Mouse (Mus musculus): ENCODE measurements around the gene Slc44a5.
"Not testable (repeated sequence)": the region's sequence is repeated elsewhere in the genome, so short reads cannot be mapped to it uniquely, and the experiment has no call there.

The Slc44a5 gene

DNA sequence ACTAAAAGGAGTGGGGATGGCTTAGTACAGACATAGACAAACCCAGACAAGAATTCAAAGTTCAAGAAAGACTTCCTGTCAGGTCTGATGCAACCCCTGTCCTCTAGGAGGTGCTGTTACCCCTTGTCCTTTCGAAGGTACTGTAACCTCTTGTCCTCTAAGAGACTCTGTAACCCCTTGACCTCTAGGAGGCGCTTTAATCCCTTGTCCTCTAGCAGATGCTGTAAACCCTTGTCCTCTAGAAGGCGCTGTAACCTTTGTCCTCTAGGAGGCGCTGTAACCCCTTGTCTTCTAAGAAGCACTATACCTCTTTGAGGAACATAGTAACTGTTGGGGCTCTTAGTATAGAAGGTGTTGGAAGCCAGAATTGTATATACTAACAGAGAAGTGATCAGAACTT lies 4.7 kb upstream of the Slc44a5 start:
- DNase-seq (ENCODE audit: low spot score in 2 of 2) = peak in 1 of 2 experiments; percentile 68

DNA sequence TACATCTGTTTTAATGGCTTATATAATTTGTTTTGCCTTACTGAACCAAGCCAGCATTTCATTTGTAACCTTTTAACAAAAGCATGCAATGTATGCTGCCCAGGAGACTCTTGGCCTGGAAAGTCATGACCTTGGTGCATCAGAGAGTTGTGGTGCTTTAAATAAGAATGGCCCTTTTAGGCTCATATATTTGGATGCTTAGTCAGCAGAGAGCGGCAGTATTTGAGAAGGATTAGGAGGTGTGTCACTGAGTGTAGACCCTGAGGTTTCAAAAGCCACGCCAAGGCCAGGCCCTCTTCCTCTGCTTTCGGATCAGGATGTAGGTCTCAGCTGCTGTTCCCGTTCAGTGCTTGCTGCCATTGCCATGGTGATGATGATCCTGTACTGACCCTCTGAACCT lies 3.8 kb upstream of the Slc44a5 start:
- no peak for DNase-seq (ENCODE audit: low spot score in 2 of 2)

DNA sequence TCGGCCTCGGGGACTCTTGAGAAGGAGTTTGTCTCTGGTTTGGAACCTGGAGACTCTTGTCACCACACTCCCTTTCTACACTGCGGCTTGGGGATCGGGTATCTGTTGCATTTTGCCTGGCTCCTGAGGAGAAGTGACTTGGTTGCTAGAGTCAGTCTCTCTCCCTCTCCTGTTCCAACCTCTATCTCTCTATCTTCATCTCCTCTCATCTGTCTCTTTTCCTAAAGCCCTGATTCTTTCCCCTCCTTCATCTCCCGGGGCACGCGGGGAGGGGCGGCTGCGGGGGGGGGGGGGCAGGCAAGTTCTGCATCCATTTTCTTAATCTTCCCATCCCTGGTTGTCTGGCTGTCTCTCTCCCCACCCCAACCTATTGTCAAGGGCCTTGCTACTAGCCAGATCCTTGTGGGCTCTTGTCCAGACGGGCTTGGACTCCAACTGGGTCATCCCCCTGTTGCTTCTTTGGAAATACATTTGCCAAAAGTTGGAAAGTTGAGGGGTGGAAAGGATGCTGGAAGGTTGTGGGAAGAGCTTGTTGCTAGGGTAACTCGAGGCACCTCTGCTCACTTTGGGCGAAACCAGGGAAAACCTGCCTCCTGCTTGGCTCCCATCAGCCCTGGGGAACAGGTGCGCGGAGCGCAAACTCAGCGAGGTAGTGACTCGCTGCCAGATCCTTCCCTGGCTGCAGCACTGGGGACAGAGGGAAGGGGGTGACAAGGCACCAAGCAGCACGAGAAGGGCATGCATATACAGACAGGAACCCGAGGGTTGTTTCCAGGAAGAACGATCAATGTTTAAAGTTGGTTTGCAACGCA lies 919 bp downstream of the Slc44a5 start:
- no peak for DNase-seq (ENCODE audit: low spot score in 2 of 2)

DNA sequence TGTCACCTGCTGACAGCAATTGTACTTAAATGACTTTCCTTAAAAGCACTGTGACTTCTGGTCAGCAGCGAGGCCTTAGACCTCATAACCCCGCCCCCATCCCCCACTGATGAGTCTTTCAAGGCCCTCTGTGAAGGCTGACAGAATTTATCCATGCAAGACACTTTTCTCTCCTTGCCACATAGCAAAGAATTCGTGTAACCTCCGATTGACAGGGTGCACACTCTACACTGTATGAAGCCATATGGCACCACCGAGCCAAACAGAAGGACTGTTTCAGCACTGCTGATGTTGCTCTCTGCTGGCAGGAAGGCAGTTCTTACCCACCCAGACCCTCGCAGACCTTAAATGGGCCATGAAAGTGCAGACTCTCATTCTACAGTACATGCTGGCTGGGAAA lies 1.8 kb downstream of the Slc44a5 start:
- DNase-seq (ENCODE audit: low spot score in 2 of 2) = no peak

DNA sequence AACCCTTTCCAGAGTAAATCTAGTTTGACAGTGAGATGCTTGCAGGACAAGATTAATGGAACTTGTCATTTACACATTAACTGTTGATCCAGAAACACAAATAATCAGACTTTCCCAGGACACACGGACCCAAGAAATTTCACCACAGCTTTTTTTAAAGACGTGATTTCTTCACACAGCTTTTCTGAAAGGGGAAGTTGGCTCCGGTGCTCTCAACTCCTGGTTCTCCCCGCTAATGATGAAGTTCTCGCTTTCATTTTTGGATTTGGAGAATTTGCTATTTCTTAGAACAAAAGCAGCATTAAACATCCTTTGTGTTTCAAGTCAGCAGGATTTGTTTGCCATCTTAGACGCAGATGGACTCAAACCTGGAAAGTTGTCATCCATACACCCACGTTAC lies 2.6 kb downstream of the Slc44a5 start:
- no peak for DNase-seq (ENCODE audit: low spot score in 2 of 2)

DNA sequence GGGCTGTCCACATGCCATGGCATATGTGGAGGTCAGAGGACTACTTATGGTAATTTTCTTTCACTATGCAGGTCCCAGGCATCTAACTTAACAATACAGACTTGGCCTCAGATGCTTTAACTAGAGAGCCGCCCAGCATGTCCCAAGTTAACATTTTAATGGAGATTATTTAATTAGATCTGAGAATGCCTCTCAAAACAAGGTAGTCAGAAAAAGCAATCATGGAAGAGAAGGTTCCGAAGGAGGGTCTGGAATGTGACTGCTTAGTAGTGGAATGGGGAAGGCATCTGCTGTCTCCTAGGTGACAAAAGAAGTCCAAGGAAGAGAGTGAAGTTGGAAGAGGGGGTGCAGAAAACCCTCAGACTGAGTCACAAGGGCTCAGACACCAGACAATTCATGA lies 7.4 kb downstream of the Slc44a5 start:
- no peak for DNase-seq (ENCODE audit: low spot score in 2 of 2)

DNA sequence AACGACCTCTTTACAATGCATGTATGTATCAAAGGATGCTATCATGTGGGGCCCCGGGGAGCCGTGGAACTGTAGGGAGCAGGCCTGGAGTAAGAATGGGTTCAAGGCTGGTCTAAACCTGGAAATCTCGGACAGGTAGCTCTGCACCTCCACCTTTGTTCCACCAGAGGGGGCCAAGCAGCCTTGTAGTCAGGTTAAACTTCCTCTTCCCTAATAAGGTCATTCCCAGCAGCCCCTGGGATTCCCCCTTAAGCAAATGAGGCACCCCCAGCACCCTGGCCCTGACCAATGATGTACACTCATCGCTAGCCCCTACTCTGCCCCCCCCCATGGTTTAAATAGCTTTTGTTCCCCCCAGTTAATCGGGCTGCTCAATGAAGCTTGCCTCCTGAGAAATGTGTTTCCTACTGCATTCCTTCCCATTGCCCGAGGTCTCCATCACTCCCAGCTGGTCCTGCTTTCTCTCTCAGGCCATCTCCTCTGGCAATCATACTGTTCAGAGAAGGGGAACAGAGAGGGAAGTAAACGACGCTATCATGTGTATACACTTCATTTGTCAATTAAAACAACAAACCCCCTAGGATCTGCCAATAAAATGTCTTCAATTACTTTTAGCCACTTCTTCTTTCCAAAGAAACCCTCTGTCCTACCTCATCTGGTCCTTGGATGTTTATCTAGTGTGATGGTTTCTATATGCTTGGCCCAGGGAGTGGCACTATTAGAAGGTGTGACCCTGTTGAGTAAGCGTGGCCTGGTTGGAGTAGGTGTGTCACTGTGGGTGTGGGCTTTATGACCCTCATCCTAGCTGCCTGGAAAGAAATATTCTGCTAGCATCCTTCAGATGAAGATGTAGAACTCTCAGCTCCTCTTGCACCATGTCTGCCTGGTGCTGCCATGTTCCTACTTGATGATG lies 11.4 kb downstream of the Slc44a5 start:
- DNase-seq (ENCODE audit: low spot score in 2 of 2) = peak in 1 of 2 experiments; percentile 34

DNA sequence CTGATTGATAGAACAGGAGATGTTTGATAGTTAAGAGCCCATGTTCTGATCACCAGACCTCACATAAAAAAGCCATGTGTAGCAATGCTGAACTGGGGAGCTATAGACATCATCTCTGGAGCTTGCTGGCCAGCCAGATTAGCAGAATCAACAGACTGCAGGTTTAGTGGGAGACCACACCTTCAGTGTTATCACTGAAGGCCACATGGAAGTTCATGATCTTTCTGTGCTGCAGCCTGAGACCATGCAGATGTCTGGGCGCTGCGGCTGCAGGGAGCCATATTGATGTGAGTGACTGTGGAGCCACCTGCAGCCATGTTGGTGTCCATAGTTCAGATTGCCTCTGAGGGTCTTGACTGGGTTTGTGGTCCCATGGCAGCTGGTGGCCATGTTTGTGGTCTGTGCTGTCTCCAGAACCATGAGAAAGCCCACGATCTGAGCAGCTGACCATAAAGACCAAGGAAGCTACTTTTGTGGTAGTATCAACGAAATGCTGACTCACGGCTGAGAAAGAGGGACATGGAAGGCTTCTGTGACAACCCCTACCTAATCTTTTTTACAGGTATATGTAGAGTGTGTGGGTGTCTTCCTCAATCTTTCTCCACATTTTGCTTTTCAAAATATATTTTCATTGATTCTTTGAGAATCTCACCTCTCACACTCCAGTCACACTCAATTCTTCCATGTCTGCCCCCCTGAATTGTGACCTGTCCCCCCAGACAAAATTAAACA lies 26.7 kb downstream of the Slc44a5 start:
- no peak for DNase-seq (ENCODE audit: low spot score in 2 of 2)

DNA sequence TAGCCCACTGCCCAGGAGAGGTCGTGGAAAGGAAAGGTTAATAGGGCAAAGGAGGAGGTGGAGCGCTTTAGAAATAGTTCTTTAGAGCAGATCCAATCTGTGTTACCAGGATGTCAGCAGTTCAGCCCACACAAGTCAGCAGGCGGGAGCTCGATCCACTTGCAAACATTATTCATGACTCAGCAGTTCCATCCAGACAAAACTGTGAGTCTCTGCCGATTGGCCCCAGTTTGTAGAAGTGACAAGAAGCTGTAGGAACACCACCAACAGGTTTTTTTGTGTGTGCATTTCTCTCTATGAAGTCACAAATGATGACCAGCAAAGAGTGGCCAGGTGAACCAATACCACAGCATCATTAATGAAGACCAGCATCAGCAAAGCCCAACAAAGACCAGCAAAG lies 28.1 kb downstream of the Slc44a5 start:
- DNase-seq (ENCODE audit: low spot score in 2 of 2) = no peak

DNA sequence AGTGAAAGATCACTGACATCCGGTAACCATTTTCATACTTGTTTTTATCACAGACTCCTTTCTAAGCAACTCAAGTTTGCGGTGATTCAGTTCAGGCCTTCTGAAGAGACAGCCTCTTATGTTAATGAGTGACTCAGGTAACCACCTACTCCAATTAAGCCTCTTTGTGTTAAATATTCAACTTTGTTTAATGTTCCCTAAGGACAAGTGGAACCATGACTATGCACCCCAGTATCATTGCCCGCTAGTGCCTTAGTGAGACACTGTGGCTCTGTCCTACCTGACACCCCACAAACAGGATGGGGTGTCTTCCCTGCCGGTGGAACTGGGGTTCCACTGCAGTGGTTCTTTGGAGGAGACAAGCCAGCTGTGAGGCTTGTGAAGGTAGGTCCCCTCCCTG lies 73.6 kb downstream of the Slc44a5 start:
- DNase-seq (ENCODE audit: low spot score in 2 of 2) = no peak

DNA sequence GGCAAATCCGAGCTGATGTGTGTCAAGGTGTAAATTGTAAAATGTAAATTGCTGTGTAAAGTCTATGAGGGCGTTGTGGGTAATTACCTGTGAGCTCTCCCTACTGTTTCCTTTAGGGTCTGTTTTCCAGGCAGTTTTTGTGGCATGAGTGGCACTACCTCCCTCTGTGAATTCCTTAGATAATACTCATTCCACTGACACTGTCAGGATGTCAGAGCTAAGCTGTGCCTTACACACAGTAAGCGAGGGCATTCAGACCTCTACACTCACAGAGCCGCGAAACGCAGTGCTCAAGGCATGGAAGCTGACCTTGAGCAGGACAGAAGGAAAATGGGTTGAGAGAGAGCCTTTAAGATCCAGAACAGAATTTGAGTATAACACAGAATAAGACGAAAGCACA lies 80.1 kb downstream of the Slc44a5 start:
- no peak for DNase-seq (ENCODE audit: low spot score in 2 of 2)

DNA sequence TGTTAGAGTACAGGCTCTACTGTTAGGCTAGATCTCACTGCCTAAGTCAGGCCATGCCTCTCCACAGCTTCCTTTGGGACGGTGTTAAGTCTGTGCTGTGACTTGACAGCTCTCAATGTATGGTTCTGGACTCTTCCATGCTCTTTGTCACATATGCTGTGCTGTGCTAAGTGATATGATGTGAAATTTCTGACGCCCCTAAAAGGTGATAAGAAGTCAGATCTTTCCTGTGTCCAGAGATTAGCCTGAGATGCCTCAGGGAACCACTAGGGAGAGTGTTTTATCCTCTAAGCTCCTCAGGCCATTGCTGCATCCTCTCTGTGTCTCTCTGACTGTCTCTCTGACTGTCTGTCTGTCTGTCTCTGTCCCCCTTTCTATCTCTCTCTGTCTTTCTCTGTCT lies 84.2 kb downstream of the Slc44a5 start:
- DNase-seq (ENCODE audit: low spot score in 2 of 2) = no peak

DNA sequence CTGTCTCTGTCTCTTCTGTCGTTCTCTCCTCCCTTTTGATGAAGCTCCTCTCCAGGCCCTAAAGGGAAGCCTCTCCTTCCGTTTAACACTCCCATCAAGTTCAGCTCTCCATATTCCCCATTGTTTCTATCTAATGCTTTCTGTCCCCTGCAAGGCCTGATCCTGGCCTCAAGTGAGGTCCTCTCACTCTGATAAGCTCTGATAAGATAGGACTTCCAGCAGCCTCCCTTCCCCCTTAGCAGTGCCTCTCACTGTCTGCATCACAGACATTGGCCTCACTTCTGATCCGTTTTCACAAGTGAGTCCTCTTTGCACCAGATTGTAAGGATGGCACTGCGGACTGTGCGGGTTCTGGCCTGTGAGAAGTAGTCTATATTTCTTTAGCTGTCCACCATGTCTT lies 85.0 kb downstream of the Slc44a5 start:
- no peak for DNase-seq (ENCODE audit: low spot score in 2 of 2)

DNA sequence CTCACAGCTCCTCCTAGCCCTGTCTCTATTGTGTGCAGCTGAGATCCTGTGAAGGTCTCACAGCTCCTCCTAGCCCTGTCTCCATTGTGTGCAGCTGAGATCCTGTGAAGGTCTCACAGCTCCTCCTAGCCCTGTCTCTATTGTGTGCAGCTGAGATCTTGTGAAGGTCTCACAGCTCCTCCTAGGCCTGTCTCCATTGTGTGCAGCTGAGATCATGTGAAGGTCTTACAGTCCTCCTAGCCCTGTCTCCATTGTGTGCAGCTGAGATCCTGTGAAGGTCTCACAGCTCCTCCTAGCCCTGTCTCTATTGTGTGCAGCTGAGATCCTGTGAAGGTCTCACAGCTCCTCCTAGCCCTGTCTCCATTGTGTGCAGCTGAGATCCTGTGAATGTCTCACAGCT lies 98.8 kb downstream of the Slc44a5 start:
- DNase-seq (ENCODE audit: low spot score in 2 of 2) = not testable (repeated sequence)

DNA sequence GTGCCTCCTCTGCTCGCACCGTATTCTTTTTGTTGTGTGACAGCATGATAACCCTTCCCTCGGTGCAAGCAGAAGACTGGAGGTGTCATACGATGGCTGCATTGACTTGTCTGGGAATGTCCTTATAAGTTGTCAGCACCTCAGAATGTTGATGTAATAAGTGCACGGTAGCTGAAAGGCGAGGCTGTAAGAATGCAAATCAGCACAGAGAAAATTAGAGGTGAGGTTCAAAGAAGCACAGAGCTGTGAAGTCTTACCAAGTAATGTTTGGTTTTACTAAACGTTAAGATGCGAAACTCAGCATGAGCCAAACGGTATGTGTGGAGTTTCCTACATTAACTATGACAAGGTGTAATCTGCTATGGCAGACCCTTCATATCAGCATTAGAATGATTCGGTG lies 102.5 kb downstream of the Slc44a5 start:
- DNase-seq (ENCODE audit: low spot score in 2 of 2) = no peak

DNA sequence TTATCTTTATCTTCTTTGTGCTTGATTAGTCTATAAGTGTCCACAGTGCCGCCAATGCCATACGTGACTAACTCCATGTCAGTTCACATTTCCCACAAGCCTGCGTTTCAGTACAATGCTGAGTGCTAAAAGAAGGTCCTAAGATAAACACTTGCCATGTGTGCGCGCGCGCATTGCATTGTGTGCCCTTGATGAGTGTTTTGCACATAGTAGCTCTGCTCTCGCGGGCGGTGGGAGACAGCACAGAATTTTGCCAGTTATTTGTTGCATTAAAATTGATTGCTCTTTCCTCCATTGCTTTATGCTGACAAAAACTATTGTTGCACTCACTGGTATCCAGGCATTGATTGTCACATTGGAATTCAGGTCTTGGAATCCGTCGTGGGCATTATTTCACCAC lies 108.5 kb downstream of the Slc44a5 start:
- no peak for DNase-seq (ENCODE audit: low spot score in 2 of 2)

DNA sequence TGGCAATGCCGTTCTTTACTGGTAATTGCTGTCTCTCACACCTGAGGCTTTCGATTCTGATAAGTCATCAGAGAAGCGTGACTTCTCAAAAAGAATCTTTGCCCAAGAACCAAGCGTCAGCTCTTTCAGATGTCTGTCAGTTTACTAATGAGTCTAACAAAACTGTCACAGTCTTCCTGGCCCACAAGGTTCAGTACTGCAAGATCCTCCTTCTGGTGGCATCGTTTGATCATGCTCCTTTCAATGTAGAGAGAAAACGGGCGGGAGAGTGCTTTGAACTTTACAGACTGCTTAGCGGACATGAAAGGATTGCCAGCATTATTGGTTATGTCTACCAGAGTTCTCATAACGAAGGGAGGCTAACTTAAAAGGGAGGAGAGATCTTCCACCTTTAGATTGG lies 109.0 kb downstream of the Slc44a5 start:
- DNase-seq (ENCODE audit: low spot score in 2 of 2) = no peak

DNA sequence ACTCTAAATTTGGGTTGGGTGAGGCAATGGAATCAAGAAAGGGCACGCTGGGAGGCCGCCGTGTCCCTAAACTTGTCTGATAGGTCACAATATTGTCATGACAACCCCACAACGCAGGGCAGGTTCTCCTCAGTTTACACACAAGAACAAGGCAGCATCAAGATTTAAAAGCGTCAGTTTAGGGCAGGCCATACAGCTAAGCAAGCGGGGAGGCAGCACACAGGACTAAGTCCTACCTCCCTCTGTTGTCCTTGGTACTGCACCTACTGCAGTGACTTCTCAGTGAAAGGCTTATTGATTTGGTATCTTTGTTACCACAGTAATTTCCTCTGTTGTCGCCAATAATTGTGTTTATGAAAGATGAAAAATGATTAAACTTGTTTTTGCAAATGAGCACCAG lies 109.7 kb downstream of the Slc44a5 start:
- DNase-seq (ENCODE audit: low spot score in 2 of 2) = no peak

DNA sequence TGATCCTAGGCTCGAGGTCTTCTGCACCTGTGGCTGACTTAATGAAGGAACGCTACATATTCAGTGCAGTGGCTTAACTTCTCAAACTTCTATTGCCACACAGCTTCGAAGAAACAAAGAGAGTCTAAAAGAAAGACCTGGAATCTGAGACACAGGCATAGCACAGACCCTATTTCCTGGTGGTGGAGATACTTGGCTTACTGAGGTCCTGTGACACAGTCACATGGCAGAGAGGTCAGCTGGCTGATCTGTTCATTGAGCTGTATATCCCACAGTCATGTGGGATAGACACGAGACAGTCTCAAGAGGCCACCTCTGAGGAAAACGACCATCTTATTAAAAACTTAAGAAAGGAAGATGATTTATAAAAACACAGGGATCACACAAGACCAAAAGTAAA lies 116.8 kb downstream of the Slc44a5 start:
- DNase-seq (ENCODE audit: low spot score in 2 of 2) = no peak

DNA sequence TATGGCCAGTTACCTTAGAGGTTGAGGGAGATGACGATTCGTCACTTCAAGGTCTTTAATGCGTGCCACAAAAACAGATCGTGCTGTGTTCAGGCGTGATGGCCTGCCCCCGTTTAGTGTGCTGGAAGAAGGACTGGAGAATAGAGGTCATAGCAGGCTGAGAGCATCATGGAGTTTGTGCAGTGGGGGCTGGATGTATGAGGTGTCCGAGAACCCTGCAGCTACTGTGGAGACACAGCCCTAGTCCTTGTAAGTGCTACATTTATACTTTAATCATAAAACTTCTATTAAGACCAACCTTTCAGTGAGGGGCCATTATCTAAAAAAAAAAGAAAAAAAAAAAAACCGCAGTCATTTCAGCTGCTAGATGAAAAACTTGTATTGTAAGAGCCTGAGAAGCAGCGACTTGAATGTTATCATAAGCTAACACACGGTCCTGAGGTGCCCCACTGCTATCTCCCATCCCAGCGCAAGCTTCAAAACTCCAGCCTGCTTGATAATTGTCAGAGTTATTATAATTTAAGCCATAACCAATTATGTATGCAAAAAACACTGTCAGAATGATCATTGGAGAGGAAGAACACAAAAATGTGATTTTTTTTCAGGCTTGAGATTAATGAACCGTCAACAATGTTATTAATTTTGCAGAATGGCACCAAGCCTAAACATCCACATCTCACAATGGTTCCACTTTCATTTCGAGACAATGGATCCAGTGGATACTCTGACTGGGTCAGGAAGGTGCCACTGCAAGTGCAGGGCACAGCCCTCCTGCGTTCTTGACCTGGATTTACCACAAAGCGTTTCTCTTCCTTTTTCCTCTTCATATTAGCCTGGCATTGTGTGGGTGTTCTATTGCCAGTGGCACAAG lies 118.5 kb downstream of the Slc44a5 start:
- DNase-seq (ENCODE audit: low spot score in 2 of 2) = peak; percentile 11 to 23

DNA sequence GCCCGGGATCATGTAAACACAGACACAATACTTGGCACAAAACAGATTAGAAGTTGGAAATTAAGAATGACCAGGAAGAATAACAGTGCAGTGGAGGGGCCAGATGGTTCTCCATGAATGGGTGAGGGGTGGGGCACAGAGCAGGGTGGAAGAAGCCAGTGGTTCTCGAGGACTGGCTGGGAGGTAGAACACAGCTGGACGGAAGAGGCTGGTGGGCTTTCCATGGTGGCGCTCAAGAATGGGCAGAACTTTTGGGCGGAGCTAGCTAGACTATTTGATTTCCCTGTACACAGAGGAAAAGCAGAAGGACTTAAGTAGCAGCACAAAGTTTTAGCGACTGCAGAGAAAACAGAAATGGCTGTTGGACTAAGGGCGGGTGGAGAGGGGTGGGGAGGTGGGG lies 119.2 kb downstream of the Slc44a5 start:
- no peak for DNase-seq (ENCODE audit: low spot score in 2 of 2)

Data from spleen, postnatal 10 days (tissue).